19 mouse cellular contexts compared by ENCODE assay signal in genomic region chr11:90347667-90348459, GRCm38 (mm10). TPM values are rescaled to one million over a fixed set of nuclear protein-coding genes. Genes with fewer than 3 reads are reported as not detected.
DNase-seq lines count a peak whose midpoint lies in the region; ATAC-seq and TF ChIP-seq lines count a peak whose summit lies in the region.
"Had no signal": no experiment of that assay in that cellular context is flagged by ENCODE, and none has a peak within 500 bp of the region (broad histone marks: within the 10 kb centered on the region; RNA-seq: fewer than 3 reads in every experiment).

No protein-coding gene starts in this region.

- no peak overlapping the region for H3K9ac ChIP-seq in kidney, embryonic 15.5 days
- H3K9ac ChIP-seq in embryonic facial prominence, embryonic 14.5 days (ENCODE audit: low read depth, low read length): no peak overlapping the region
- H3K9ac ChIP-seq in stomach, postnatal 0 days (ENCODE audit: low read length): no peak overlapping the region
- H3K9ac ChIP-seq: intestine, embryonic 15.5 days; liver, embryonic 15.5 days; neural tube, embryonic 15.5 days had no signal

- no peak for TF ChIP-seq POLR2A in brain, embryonic 14.5 days (IDR thresholded peaks at IDR 0.05; ENCODE audit: borderline replicate concordance, extremely low read depth, insufficient read depth, insufficient read length, poor library complexity, severe bottlenecking)

- H3K9me3 ChIP-seq in kidney, embryonic 15.5 days (replicated peaks): no peaks in the 10 kb centered on the region
- H3K9me3 ChIP-seq in embryonic facial prominence, embryonic 14.5 days (ENCODE audit: control insufficient read depth, low read length): no peaks in the 10 kb centered on the region
- no peaks in the 10 kb centered on the region for H3K9me3 ChIP-seq in stomach, postnatal 0 days (ENCODE audit: control insufficient read depth, low read length)
- H3K9me3 ChIP-seq: intestine, embryonic 15.5 days; liver, embryonic 15.5 days; neural tube, embryonic 15.5 days had no signal

- no peak for DNase-seq in kidney, postnatal 10 days
- DNase-seq in brain, embryonic 14.5 days (ENCODE audit: low read depth): peak; percentile 74
- no peak for DNase-seq in embryonic facial prominence, embryonic 14.5 days (ENCODE audit: low spot score)
- peak; percentile 32 for DNase-seq in mesoderm, embryonic 11.5 days (ENCODE audit: low read depth, low spot score)
- DNase-seq in stomach, postnatal 0 days (ENCODE audit: low spot score): no peak
- DNase-seq in right cerebral cortex, postnatal 4 days: no peak
- DNase-seq: cerebellum, adult 9-11 months; heart, adult 2 months; heart, postnatal 14 days; kidney, postnatal 25 days; layer of hippocampus, postnatal 36 days; left cerebral cortex, postnatal 4 days; lung, postnatal 14 days; right cerebral cortex, postnatal 14 days; thymus, adult 2 months had no signal

- no peak for TF ChIP-seq EP300 in stomach, postnatal 0 days (optimal IDR thresholded peaks at IDR 0.05)

- 0 out of 2 replicates have a peak overlapping the region, but pooled peaks have one; percentile 20 for H3K27ac ChIP-seq in kidney, embryonic 15.5 days
- H3K27ac ChIP-seq in embryonic facial prominence, embryonic 14.5 days (replicated peaks; ENCODE audit: low read depth, low read length): 0 out of 2 replicates have a peak overlapping the region, but pooled peaks have one; percentile 8
- H3K27ac ChIP-seq in stomach, postnatal 0 days (replicated peaks): no peak overlapping the region
- H3K27ac ChIP-seq: heart, adult 2 months; intestine, embryonic 15.5 days; liver, embryonic 15.5 days; neural tube, embryonic 15.5 days had no signal

- no peak for TF ChIP-seq CTCF in brain, embryonic 14.5 days (IDR thresholded peaks at IDR 0.05; ENCODE audit: borderline replicate concordance, extremely low read depth, insufficient read depth, insufficient read length)
- TF ChIP-seq CTCF in stomach, postnatal 0 days (IDR thresholded peaks at IDR 0.05; ENCODE audit: low read depth): no peak

- no peak for ATAC-seq in kidney, embryonic 15.5 days (replicated peaks; ENCODE audit: low FRiP score)
- ATAC-seq in embryonic facial prominence, embryonic 14.5 days (ENCODE audit: low read depth): no peak
- no peak for ATAC-seq in stomach, postnatal 0 days (ENCODE audit: low FRiP score, low TSS enrichment)
- ATAC-seq: intestine, embryonic 15.5 days had no signal

- H3K4me2 ChIP-seq in kidney, embryonic 15.5 days: no peak overlapping the region
- no peak overlapping the region for H3K4me2 ChIP-seq in embryonic facial prominence, embryonic 14.5 days (ENCODE audit: low read depth, low read length)
- no peak overlapping the region for H3K4me2 ChIP-seq in stomach, postnatal 0 days (replicated peaks; ENCODE audit: low read depth)
- H3K4me2 ChIP-seq: intestine, embryonic 15.5 days; liver, embryonic 15.5 days; neural tube, embryonic 15.5 days had no signal

- no peaks in the 10 kb centered on the region for H3K4me1 ChIP-seq in kidney, embryonic 15.5 days
- no peaks in the 10 kb centered on the region for H3K4me1 ChIP-seq in embryonic facial prominence, embryonic 14.5 days (ENCODE audit: control insufficient read depth, insufficient read depth, low read length)
- no peaks in the 10 kb centered on the region for H3K4me1 ChIP-seq in stomach, postnatal 0 days (replicated peaks; ENCODE audit: control insufficient read depth, insufficient read depth)
- H3K4me1 ChIP-seq: intestine, embryonic 15.5 days; liver, embryonic 15.5 days; neural tube, embryonic 15.5 days had no signal

- H3K27me3 ChIP-seq in kidney, embryonic 15.5 days: no peaks in the 10 kb centered on the region
- no peaks in the 10 kb centered on the region for H3K27me3 ChIP-seq in embryonic facial prominence, embryonic 14.5 days (replicated peaks; ENCODE audit: control insufficient read depth, insufficient read depth, low read length)
- no peaks in the 10 kb centered on the region for H3K27me3 ChIP-seq in stomach, postnatal 0 days (ENCODE audit: control insufficient read depth, insufficient read depth, low read length)
- H3K27me3 ChIP-seq: intestine, embryonic 15.5 days; liver, embryonic 15.5 days; neural tube, embryonic 15.5 days had no signal

- H3K36me3 ChIP-seq in kidney, embryonic 15.5 days: no peaks in the 10 kb centered on the region
- H3K36me3 ChIP-seq in embryonic facial prominence, embryonic 14.5 days (ENCODE audit: control insufficient read depth, insufficient read depth, low read length): peaks cover 11% of the 10 kb centered on the region; the same call in 1 of the 2 replicates
- H3K36me3 ChIP-seq in stomach, postnatal 0 days (ENCODE audit: control insufficient read depth, insufficient read depth, low read length): no peaks in the 10 kb centered on the region
- H3K36me3 ChIP-seq: intestine, embryonic 15.5 days; neural tube, embryonic 15.5 days had no signal

- 68% methylated on average over 13 of the region's 13 CpGs for WGBS in kidney, embryonic 15.5 days
- 48% methylated on average over 13 of the region's 13 CpGs for WGBS in embryonic facial prominence, embryonic 14.5 days
- 49% methylated on average over 13 of the region's 13 CpGs for WGBS in stomach, postnatal 0 days

- H3K4me3 ChIP-seq in kidney, embryonic 15.5 days (replicated peaks): no peak overlapping the region
- no peak overlapping the region for H3K4me3 ChIP-seq in embryonic facial prominence, embryonic 14.5 days (ENCODE audit: low read depth, low read length)
- H3K4me3 ChIP-seq in stomach, postnatal 0 days (ENCODE audit: low read depth, low read length): no peak overlapping the region
- H3K4me3 ChIP-seq: heart, adult 2 months; intestine, embryonic 15.5 days; liver, embryonic 15.5 days; neural tube, embryonic 15.5 days had no signal

RNA-seq across cellular contexts. Expression of gene Hlf, which starts 42.8 kb away (rescaled TPM):
- 1.9 and 2.9 TPM in 2 replicates for polyA plus RNA-seq in kidney, embryonic 15.5 days (2015; fragmentation: Nextera tagmentation; extraction: Ambion mirVana)
- 4.1 and 6.3 TPM in 2 replicates for polyA plus RNA-seq in brain, embryonic 14.5 days (2012; rRNA removed)
- 5.1 and 6.2 TPM in 2 replicates for polyA plus RNA-seq in embryonic facial prominence, embryonic 14.5 days (2014; fragmentation: Nextera tagmentation; extraction: Ambion mirVana)
- 1.2 and 1.6 TPM in 2 replicates for polyA plus RNA-seq in stomach, postnatal 0 days (2015; fragmentation: Nextera tagmentation; extraction: Ambion mirVana)

Comparison
In these comparisons a context has a peak if more than half of its experiments do, and no peak if none do; other contexts are left out.
1. DNase-seq: peak in brain, embryonic 14.5 days (single experiment) and mesoderm, embryonic 11.5 days (single experiment); none in kidney, postnatal 10 days (single experiment), embryonic facial prominence, embryonic 14.5 days (single experiment), stomach, postnatal 0 days (single experiment) and right cerebral cortex, postnatal 4 days (single experiment).